Mouse (Mus musculus): ENCODE results near the gene Abcf1. TPM values are rescaled to one million over a fixed set of nuclear protein-coding genes. Genes with fewer than 3 reads are reported as not detected.

The Abcf1 gene
- total and polyA plus RNA-seq, 3 experiments = 142 to 312 TPM; not detected in 1

DNA sequence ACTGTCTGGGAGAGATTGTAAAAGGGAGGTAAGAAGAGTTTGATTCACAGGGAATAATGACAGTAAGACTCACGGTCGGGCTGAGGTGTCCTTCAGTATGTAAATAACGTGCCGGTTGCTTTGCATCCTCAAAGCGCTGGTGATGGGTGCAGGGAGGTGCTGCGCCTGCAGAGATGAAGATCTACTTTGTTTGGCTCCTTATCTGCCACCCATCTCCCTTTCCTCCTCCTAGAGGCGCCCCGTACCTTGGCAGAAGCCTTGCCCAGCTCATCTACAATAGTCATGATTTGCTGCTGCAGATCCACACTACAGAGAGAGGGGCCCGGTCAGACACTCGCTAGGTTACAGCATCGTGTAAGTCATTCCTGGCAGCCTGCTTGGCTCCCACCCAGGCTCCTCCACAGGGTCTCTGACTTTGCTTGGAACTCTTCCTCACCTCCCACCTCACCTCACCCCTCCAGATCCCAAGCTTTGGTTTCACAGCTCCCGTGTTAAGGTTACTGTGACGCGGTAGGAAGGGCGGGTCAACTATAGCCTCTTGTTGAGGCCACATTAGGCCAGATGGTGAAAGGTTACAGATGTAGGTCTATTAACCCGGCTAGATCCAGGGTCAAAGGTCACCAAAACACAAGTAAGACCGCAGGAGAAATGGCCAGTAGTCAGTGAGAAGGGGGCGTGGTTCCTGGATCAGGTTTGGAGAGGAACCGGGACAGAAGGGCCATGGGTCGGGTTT is 60.2 kb downstream of the Abcf1 start:
- Histone ChIP-seq H3K27me3 (ENCODE audit: control insufficient read depth in 1 of 2, insufficient read depth in 2 of 2, low read length in 2 of 2) (no peaks in the 10 kb centered on the region), H3K4me3 (ENCODE audit: control insufficient read depth in 1 of 2, insufficient read depth in 1 of 2, low read depth in 2 of 2, low read length in 2 of 2) (peak overlapping the region; percentile 71 to 95), H3K9me3 (replicated peaks; ENCODE audit: insufficient read depth, low read length) (no peaks in the 10 kb centered on the region), H3K9ac (ENCODE audit: control insufficient read depth, low read depth, low read length, poor library complexity, severe bottlenecking) (peak overlapping the region; percentile 75), H3K27ac (ENCODE audit: control insufficient read depth, low read depth, low read length) (peak overlapping the region; percentile 33), H3K4me1 (ENCODE audit: control insufficient read depth in 1 of 2, insufficient read depth in 2 of 2, low read length in 2 of 2) (peaks cover 0 to 14% of the 10 kb centered on the region in 2 experiments; a peak in 2 of 4 replicates), H3K79me2 (ENCODE audit: control insufficient read depth, insufficient read depth, low read length, poor library complexity) (peaks cover 17% of the 10 kb centered on the region), H3K36me3 (ENCODE audit: control insufficient read depth in 1 of 2, insufficient read depth in 2 of 2, low read length in 2 of 2) (peaks cover 1 to 12% of the 10 kb centered on the region in 2 experiments)
- no peak for TF ChIP-seq BHLHE40 (IDR thresholded peaks at IDR 0.05; ENCODE audit: borderline replicate concordance, low read depth, low read length)
- TF ChIP-seq MAX (IDR thresholded peaks at IDR 0.05; ENCODE audit: low read length) = no peak
- no peak for TF ChIP-seq ELF1 (IDR thresholded peaks at IDR 0.05; ENCODE audit: low read depth, low read length)
- TF ChIP-seq MYC (IDR thresholded peaks at IDR 0.05; ENCODE audit: low read depth, low read length) = no peak
- no peak for TF ChIP-seq EP300 (IDR thresholded peaks at IDR 0.05; ENCODE audit: low read depth in 1 of 2, low read length in 2 of 2)
- no peak for TF ChIP-seq ZNF384 (IDR thresholded peaks at IDR 0.05; ENCODE audit: low read depth, low read length)
- no peak for TF ChIP-seq POLR2AphosphoS5 (IDR thresholded peaks at IDR 0.05; ENCODE audit: borderline replicate concordance, low read depth, low read length)
- no peak for TF ChIP-seq USF2 (IDR thresholded peaks at IDR 0.05; ENCODE audit: borderline replicate concordance in 1 of 2, insufficient read depth in 1 of 2, low read depth in 1 of 2, low read length in 2 of 2)
- no peak for TF ChIP-seq MYB (IDR thresholded peaks at IDR 0.05; ENCODE audit: low read depth, low read length)
- no peak for TF ChIP-seq MAZ (IDR thresholded peaks at IDR 0.05; ENCODE audit: low read depth, low read length)
- no peak for TF ChIP-seq NRF1 (IDR thresholded peaks at IDR 0.05; ENCODE audit: insufficient read depth, low read depth, low read length, poor library complexity, severe bottlenecking)
- no peak for TF ChIP-seq USF1 (IDR thresholded peaks at IDR 0.05; ENCODE audit: low read depth, low read length)
- no peak for TF ChIP-seq CHD2 (IDR thresholded peaks at IDR 0.05; ENCODE audit: low read length)
- DNase-seq (ENCODE audit: low read depth, low spot score) = no peak

DNA sequence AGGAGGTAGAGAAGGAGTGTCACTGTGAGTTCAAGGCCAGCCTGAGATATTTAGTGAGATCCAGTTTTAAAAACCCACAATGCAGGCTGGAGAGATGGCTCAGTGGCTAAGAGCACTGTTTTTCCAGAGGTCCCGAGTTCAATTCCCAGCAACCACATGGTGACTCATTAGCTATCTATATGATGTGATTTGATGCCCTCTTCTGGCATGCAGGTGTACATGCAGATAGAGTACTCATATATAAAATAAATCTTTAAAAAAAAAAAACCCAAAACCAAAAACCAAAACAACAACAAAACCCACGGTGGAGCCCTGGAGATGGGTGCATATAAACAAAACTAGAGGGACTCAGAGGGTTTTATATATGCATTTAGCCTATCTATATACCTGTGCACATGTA is 62.0 kb downstream of the Abcf1 start:
- peaks cover 1 to 9% of the 10 kb centered on the region in 2 experiments for H3K36me3 ChIP-seq (ENCODE audit: control insufficient read depth in 1 of 2, insufficient read depth in 2 of 2, low read length in 2 of 2)
- peak; percentile 48 for DNase-seq (ENCODE audit: low read depth, low spot score)
- no peak overlapping the region for H3K9ac ChIP-seq (ENCODE audit: control insufficient read depth, low read depth, low read length, poor library complexity, severe bottlenecking)
- TF ChIP-seq TAL1 (IDR thresholded peaks at IDR 0.05; ENCODE audit: low read length) = no peak
- TF ChIP-seq RCOR1 (IDR thresholded peaks at IDR 0.05; ENCODE audit: low read depth, low read length) = no peak
- peak; percentile 83 for TF ChIP-seq ZNF384 (IDR thresholded peaks at IDR 0.05; ENCODE audit: low read depth, low read length)
- peak; percentile 64 for TF ChIP-seq SMC3 (IDR thresholded peaks at IDR 0.05; ENCODE audit: low read depth, low read length)
- no peak for TF ChIP-seq HCFC1 (IDR thresholded peaks at IDR 0.05; ENCODE audit: low read depth, low read length)
- TF ChIP-seq MYC (IDR thresholded peaks at IDR 0.05; ENCODE audit: low read depth, low read length) = peak; percentile 75
- peak; percentile 68 for TF ChIP-seq ZC3H11A (IDR thresholded peaks at IDR 0.05; ENCODE audit: low read depth, low read length)
- peak; percentile 50 for TF ChIP-seq MXI1 (IDR thresholded peaks at IDR 0.05; ENCODE audit: low read depth, low read length)
- no peak for TF ChIP-seq UBTF (IDR thresholded peaks at IDR 0.05; ENCODE audit: borderline replicate concordance, insufficient read depth, low read depth, low read length)
- peak; percentile 21 to 56 (median 24); a peak in 3 of 6 replicates for TF ChIP-seq CTCF (IDR thresholded peaks at IDR 0.05 in 2 of 3, conservative IDR thresholded peaks at IDR 0.05 in 1 of 3; ENCODE audit: control insufficient read depth in 1 of 3, insufficient read depth in 1 of 3, low read depth in 2 of 3, low read length in 3 of 3, poor library complexity in 1 of 3, severe bottlenecking in 1 of 3)
- no peak for TF ChIP-seq ELF1 (IDR thresholded peaks at IDR 0.05; ENCODE audit: low read depth, low read length)
- TF ChIP-seq RAD21 (IDR thresholded peaks at IDR 0.05; ENCODE audit: low read depth, low read length) = peak; percentile 63
- no peaks in the 10 kb centered on the region for H3K27me3 ChIP-seq (ENCODE audit: control insufficient read depth in 1 of 2, insufficient read depth in 2 of 2, low read length in 2 of 2)
- H3K4me1 ChIP-seq (ENCODE audit: control insufficient read depth in 1 of 2, insufficient read depth in 2 of 2, low read length in 2 of 2) = peaks cover 0 to 11% of the 10 kb centered on the region in 2 experiments; a peak in 2 of 4 replicates
- H3K79me2 ChIP-seq (ENCODE audit: control insufficient read depth, insufficient read depth, low read length, poor library complexity) = peaks cover 6% of the 10 kb centered on the region
- no peak overlapping the region for H3K4me3 ChIP-seq (ENCODE audit: control insufficient read depth in 1 of 2, insufficient read depth in 1 of 2, low read depth in 2 of 2, low read length in 2 of 2)
- no peak overlapping the region for H3K27ac ChIP-seq (ENCODE audit: control insufficient read depth, low read depth, low read length)
- H3K9me3 ChIP-seq (replicated peaks; ENCODE audit: insufficient read depth, low read length) = no peaks in the 10 kb centered on the region

Data from MEL (cell line).